Mouse (Mus musculus) fat pad, adult 2 months (tissue): ENCODE data around the gene Hivep3.

Experiments
- DNase-seq: peaks from one replicate; pipeline ENCODE4 v3.0.0-alpha.2; 2011; ENCODE audit warnings: low read depth, low spot score; ENCODE audit errors: extremely low read depth

Gene Hivep3

DNA sequence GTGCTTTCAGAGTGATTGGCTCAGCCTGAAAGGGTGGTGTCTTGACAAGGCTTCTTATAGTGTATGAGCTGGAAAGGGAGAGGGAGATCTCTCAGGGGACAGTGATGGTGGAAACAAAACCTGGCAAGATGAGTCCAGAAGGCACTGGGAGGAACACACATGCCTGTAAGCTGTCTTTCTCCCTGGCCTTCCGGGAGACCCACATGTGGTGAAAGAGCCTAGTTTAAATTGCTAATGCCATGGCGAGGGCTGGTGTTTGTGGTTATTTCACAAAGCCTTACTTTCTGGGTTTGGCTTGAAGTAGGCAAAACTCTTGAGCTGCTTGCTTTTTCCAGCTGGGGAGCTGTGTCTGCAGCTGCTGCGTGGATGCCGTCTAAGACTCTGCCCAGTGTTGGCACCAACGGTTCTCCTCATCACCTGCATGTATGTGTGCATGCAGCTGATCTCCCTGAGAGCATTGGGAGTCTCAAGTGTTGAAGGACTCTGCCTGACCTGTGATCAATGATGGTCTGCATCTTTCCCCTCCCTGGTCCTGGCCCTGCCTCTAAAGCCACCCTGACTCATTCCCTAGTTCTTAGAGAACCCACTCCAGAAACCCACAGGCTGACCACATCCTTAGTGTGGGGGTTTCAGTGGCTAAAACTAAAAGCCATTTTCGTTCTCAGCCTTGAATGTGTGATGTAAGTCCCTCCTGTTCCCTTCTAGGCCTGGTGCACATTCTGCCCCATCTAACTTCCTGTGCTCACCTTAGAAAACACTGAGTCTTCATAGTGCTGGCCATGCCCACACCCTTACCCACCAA, 163.7 kb downstream of the Hivep3 start:
- no peak for DNase-seq

DNA sequence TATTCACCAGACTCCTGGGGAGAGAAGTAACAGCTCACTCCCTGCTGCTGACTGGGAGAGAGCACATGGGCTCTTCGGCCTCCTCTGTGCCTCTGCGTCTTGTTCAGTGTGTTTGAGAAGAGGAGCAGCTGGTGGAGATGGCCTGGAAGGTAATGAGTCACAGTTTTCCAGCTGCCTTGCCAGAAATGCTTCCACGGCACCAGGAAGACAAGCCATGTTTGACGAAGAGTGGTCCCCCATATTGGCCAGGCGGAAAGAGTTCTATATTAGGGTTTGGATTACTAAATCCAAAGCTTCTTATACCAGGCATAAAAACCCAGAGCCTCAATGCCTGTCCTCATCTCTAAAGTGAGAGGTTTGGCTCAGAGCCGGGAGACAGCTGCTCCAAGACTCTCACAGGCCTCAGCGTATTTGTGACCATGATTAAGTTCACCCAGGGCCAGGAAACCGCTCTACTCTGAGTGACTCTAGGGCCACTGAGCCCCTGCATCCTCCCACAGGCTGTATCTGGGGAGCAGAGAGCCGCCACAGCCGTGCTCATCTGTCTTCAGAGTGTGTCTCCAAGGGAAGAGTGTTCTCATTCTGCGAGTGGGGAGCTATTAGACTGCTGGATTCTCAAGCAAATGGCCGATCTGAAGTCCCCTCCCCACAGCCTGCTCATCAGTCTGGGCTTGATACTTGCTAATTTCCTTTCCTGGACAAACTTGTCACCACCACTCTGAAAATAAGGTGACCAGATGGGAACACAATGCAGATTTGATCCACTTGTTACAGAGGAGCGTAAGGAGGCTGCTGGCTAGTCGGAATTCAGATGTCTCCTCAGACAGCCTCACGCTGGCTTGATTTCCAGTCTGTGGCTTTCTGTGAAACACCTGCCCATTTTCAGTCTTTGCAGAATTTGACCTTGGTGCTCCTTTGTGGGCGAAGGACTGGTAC, 168.2 kb downstream of the Hivep3 start:
- DNase-seq = no peak

DNA sequence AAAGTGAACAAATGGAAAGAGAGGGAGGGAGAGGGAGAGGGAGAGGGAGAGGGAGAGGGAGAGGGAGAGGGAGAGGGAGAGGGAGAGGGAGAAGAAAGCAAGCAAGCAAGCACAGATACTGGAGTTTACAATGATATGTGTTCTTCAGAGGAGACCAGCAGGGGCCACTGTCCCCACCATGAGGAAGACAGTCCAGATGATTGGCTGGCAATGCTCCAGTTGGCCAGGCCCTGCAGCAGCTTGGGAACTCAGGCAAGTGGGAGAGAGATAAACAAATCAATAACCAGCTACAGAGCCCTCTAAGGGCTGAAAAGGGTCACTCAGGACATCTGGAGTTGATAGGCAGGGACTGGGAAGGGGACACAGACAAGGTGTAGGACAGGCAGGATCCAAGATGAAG, 169.7 kb downstream of the Hivep3 start:
- no peak for DNase-seq

DNA sequence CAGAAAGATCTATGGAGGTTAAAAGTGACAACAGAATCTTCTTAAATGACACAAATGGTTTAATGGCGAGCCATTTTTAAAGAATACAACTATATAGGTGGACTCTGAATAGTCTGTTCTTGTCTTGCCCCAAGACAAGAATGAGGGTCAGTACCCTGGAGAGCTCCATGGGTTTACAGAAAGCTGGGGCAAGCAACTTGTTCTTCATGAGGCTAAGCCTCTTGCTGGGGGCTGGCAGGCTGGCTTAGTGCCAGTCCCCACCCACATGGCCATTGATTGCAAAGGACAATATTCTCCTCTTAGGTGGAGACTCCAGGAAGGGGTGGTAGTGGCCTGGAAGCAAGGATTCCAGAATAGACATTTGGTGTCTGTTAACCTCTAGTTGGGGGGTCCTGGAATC, 170.2 kb downstream of the Hivep3 start:
- no peak for DNase-seq

DNA sequence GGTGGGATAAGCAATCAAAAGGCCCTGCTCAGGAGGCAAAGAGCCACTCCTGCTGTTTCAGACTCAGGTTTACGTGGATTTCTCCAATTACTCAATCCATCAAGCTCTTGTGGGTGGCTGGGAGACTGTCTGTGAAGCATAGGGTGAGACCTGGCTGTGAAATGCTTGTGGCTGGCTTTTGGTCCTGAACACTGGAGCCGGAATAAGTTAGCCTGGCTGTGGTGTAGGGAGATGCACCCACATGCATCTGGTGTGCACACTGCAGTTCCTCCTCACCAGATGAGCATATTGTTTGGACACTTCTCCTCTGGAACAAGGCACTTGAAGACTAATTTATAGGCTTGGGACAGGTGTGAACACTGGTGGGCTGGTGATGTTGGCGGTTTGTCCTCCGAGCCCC, 170.7 kb downstream of the Hivep3 start:
- DNase-seq = no peak

DNA sequence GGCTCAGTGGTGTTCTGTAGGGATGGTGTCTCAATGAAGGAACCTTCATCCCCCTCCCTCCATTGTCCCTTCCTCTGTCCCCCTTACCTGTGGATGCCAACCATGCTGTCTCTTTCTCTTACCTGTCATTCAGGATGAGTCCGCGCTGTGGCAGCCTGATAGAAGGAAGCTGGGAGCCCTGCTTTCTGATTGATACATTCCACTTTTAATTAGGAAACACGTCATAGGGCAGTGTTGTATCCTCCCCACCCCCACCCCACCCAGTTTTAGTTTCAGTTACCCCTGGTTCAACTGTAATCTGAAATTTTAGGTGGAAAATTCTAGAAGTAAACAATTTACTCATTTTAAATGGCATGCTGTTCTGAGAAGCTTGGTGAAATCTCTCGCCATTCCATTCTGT, 173.5 kb downstream of the Hivep3 start:
- DNase-seq = no peak

DNA sequence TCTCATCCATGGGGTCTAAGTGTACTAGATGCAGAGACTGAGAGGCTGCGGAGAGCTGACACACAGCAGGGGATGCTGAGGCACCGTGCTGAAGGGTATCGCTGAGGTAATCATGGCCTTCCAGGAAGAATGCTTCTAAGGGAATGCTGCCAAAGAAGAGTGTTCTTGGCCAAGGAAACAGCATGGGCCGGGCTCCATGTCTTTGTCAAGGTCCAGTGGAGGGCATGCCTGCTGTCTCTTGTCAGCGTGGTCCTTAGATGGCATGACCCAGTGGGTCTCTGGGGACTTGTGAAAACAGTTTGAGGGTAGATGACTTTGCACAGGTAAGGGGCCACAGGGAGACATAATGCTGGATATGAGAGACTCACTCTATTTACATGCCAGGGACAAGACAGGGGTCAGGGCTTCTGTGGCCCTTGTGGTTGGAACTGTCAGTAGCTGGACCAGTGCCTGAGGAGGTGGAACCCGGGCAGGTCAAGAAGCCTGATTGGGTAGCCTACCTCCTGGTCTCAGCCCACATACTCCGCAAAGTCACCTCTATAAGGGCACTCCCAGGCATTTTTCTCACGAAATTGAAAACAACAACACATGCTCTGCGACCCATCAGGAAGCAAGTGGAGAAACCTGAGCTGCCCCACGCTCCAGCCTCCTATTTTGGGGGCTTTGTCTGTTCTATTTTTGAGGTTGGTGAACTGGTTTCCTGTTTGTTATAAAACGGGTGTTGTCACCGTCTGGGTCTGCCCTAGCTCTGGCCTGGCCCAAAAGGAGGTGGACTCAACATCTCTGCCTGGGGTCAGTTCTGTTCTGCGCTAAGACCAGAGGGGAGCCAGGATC, 177.7 kb downstream of the Hivep3 start:
- no peak for DNase-seq

DNA sequence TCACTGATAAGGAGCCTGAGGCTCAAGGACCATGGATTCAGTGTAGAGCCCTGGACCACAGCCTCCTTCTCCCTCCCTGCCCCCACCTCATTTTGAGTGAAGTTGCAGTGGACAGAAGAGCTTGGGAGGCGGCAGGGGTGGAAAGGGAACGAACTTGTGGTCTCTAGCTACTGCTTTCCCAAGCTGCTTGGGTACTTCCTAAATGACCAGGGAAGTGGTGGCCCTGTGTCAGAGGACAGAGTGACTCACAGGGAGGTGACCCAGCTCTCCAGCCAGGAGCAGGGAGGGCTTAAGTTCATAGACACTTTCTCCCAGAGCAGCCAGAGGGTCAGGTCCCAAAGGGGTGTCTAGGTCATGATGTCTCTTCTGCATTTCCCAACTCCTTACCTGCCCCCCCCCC, 178.6 kb downstream of the Hivep3 start:
- DNase-seq = no peak

DNA sequence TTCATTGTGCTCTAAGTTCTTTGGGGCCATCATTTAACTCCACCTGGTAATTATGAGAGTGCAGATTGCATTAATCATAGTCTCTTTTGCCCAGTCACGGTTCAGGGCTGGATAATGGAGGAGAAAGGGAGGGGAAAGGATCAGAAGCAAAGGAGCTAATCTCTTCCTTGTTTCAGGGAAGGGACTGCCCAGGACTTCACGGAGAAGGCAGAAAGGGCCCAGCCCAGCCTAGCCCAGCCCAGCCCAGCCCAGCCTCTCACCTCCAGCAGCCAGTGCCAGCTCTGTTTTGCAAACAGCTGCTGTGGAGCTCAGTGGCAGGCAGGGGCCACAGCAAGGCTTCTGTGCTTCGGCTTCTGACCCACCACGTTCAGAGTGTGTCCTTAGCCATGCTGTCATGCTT, 180.6 kb downstream of the Hivep3 start:
- DNase-seq = no peak

DNA sequence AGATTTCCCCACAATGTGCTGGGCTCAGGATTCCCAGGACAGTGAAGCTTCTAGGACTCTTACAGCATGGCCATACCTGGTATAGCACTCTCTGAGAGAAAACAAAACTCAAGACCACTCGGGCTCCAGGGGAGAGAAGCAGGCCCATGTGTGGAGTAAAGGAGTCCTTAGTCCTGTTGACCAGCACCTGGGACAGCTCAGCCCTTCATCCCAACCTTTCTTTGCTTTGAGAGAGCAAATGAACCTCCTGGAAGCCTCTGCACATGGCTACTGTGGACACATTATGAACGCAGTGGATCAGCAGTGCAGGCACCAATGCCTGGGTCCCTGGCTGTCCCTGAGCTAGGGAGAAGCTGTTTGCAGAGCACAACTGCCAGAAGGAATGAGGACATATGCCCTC, 181.5 kb downstream of the Hivep3 start:
- no peak for DNase-seq

DNA sequence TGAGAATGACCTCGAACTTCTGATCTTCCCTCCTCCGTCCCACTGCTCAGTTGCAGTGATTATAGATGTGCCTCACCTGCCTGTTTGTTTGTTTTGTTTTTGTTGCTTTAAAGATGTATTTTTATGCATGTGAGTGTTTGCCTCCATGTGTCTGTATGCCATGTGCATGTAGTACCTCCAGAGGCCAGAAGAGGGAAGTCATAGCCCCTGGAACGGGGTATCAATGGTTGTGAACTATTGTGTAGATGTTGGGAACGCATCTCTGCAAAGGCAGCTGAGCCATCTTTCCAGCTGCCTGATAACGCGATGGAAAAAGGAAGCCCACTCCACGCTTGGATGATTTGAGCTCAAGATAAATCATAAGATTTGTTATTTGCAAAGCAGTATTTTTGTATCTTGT, 183.9 kb downstream of the Hivep3 start:
- DNase-seq = no peak

DNA sequence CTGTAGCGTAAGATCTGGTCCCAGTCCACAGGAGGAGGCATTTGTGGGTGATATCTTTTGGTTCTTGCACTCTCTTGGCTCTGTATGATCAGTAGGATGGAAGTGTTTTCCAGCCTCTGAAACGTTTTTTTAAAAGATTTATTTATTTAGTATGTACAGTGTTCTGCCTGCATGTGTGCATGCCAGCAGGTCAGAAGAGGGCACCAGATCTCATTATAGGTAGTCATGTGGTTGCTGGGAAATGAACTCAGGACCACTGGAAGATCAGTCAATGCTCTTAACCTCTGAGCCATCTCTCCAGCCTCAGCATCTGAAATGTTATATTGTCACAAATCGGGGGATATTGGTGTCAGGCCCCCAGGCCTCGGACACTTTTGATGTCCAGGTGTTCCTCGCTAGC, 185.8 kb downstream of the Hivep3 start:
- DNase-seq = no peak

DNA sequence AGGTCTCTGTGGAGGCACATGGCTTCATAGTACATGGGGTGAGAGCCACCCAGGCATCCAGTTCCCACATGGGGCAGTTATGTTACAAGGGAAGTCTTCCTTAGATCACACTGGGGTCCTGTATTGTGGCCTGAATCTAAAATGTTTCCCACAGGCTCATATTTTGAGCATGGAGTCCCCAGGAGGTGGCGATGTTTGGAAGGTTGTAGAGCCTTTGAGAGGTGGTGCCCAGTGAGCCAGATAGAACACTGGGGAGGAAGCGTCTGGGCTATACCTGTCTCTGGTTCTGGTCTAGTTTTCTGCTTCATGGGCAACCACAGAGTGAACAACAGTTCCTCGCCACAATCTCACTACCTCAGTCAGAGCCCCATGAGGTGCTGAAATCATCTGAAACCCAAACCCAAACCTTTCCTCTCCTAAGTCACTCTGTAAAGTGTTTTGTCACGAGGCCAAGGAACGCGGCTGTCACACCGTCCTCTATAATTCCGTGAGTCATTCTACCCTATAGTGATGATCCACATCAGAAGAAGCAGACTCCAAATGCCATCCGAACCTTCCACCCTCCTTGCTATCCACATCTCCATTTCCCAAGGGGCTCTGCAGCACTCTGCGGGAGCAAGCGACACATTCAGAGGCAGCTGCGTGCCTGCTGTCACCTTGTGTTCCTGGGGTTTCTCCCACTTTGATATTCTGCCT, 187.6 kb downstream of the Hivep3 start:
- DNase-seq = no peak

DNA sequence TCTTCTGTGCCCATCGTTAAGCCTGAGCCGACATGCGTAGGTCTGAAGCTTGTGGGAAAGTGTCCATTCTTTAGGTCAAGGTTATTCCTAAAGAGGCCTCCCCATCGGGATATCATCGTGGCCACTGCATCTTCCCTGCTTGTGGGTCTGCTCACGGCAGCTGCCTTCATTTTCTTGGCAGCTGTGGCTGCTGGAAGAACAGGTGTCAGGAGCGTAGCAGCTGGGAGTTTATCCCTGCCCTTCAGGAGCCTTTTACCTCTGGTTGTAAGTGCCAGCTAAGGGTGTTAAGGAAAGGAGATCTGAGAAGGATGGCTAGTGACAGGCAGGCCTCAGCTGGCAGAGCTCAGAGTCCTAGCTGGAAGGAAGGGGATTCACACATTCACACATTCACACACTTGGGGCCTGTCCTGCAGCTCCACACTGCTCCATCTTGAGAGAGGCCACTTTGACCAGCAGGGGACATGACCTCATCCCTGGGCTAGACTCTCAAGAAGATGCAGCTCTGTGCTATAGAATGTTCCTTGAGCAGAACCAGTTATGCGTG, 188.2 kb downstream of the Hivep3 start:
- DNase-seq = no peak

DNA sequence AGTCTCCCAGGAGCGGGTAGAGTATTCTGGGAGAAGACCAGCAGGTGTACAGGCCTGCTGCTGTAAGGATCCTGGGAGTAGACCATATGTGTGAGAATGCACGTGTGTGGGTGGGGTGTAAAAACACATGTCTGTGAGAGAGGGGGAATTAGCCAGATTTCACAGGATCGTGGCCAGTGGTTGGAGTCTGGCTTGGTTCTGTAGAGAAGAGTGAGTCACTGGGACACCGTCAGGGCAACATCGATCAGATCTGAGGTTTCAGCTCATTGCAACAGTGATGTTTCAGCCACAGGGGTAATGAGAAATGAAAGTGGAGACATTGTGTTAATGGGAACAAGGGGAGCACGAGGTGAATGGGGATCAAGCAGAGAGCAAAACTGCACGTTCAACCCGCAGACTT, 189.4 kb downstream of the Hivep3 start:
- no peak for DNase-seq

DNA sequence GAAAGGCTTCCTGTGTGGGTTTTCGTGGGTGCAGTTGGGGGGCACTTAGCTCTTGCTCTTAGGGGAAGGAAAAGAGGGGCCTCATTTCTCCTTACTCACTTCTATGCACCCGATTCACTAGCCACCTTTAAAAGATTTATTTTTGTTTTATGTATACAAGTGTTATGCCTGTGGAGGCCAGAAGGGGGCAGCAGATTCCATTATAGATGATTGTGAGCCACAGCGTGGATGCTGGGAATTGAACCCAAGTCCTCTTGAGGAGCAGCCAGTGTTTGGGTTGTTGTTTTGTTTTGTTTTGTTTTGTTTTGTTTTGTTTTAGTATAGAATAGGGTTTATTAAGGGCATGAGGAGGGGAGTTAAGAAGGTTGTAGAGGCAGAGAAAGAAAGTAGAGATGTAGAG, 189.8 kb downstream of the Hivep3 start:
- no peak for DNase-seq

DNA sequence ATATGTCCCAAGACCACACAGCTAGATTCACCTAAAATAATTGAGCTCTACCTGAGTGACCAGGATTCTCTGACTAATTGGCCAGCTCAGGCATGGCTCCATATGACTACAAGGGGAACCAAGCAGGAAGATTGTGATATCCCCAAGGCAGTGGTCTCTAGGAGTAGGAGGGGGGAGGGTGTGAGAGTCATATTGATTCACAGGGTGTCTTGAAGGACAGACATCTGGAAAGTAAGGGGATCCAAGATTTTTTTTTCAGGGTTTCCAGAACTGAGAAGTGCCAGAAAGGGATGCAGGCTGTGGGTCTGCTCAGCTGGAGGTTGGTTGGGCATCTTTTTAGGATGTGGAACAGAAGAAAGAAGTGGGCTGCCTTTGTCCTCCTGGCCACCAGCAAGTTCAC, 191.5 kb downstream of the Hivep3 start:
- no peak for DNase-seq

DNA sequence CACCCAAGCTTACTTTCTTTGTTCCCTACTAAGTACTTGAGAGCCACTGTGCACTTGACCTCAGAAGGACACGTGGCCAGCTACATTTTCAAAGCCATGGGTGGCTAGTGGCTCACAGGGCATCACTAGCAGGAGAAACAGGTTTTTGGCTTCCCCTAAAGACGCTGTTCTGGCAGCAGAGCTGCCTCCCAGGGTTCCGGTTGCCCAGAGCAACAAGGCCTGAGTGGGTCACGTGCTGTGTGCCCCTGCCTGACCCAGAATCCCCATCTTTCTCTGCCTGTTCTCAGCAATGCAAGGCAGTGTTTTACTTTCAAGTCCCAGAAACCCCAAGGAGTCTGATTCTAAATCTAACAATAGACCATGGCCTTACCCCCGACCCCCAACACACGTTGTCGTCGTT, 198.3 kb downstream of the Hivep3 start:
- no peak for DNase-seq

DNA sequence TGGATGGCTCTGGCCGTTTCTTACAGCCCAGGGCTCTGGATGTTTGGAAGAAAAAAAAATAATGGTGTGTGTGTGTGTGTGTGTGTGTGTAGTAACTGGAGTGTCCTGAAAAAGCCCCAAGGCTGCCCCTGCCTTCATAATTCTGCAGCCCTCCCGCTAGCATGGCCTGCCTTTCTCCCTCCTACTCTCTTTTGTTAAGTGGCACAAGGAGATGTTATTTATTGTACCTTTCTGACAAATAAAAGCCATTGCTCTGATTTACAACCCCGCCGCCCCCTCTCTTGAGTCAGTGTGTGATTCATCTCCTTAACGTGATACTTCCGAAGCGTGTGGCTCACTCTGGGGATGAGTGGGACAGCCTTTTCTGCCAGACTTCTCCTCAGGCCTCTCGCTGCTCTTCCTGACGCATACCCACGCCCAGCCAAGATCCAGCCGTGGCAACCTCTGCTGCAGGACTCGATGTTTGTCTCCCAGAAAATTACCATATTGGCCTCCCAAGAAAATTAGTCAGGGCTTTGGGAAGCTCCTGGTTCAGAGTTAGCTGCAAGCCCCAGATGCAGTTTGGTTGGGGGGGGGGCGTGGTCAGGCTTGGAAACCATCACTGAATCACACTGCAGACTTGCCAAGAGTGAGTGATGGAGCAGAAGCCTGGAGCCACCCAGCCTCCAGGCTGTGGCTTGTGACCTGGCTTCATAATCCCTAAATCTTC, 199.1 kb downstream of the Hivep3 start:
- DNase-seq = no peak

DNA sequence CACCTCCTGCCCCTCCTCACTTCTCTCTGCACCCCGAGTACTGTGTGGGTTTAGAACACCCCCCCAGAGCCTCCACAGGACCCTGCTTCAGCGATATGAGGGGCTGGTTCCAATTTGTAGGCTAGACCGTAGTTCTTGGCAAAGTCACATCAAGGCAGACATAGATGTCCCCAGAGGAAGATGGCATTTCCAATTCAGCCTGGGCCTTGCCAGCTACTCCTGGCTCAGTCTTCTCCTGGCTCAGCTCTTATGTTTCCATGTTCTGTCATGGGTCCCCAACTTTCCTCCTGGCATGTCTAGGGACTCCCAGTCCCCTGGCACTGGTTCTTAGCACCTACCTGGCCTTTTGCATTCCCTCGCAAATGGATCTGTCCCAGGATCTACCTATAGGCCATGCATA, 201.3 kb downstream of the Hivep3 start:
- DNase-seq = no peak
